Mouse (Mus musculus): Measurements from ENCODE around the gene Abhd17a. TPM values are rescaled to one million over a fixed set of nuclear protein-coding genes. Genes with fewer than 3 reads are reported as not detected.

Gene Abhd17a
- polyA plus RNA-seq, 1 experiment = 232 TPM

DNA sequence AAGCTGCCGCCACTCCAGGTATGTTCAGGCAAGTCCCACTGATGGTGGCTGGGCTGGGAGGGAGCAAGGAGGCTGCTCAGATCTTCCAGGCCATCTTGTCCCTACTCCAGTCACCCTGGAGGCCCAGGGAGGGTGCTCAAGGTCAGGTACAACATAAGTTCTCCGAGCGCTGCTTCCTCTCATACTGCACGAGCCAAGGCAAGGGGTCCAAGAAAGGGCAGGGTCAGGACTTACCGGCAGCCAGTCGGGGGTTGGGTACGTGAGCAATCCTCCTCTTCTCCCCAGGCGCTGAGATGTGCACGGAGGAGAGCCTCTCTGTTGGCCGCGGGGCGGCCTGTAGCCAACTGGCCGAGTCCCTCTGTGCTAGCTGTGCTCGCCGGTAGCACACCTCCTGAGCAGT, 42.6 kb downstream of the Abhd17a start:
- Histone ChIP-seq H3K27ac (ENCODE audit: insufficient read depth, low read length) (no peak overlapping the region), H3K4me3 (replicated peaks; ENCODE audit: insufficient read depth, low read depth, low read length) (no peak overlapping the region), H3K27me3 (ENCODE audit: control insufficient read depth, insufficient read depth, low read length) (no peaks in the 10 kb centered on the region), H3K4me1 (ENCODE audit: control insufficient read depth, insufficient read depth, low read length) (no peaks in the 10 kb centered on the region; the same call in 1 of the 2 replicates)
- TF ChIP-seq CTCF (IDR thresholded peaks at IDR 0.05; ENCODE audit: borderline replicate concordance, insufficient read depth, low read depth, low read length) (no peak), POLR2A (IDR thresholded peaks at IDR 0.05; ENCODE audit: borderline replicate concordance, insufficient read depth, low read length) (no peak)
- 83% methylated on average over 15 of the region's 15 CpGs for WGBS
- DNase-seq = no peak

DNA sequence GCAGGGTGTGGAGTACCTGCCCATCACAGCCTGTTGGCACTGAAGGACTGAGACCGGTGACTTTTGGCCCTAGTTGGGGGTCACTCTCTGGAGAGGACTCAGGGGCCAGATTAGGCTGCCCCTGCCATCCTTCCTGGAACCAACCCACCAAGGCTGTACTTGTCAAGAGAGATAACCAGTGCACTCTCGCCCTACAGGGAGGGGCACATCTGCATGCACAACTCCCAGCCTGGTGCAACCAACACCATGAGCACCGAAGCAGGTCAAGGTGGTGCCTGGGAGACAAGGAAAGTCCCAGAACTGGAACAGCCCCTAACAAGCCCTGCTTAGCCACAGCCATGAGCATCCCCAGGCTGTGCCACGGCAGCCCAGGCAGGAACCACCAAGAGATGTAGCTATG, 43.2 kb downstream of the Abhd17a start:
- H3K4me1 ChIP-seq (ENCODE audit: control insufficient read depth, insufficient read depth, low read length) = no peaks in the 10 kb centered on the region; the same call in 1 of the 2 replicates
- no peak for TF ChIP-seq POLR2A (IDR thresholded peaks at IDR 0.05; ENCODE audit: borderline replicate concordance, insufficient read depth, low read length)
- TF ChIP-seq CTCF (IDR thresholded peaks at IDR 0.05; ENCODE audit: borderline replicate concordance, insufficient read depth, low read depth, low read length) = no peak
- DNase-seq = no peak
- WGBS = 94% methylated on average over 4 of the region's 4 CpGs
- H3K27me3 ChIP-seq (ENCODE audit: control insufficient read depth, insufficient read depth, low read length) = no peaks in the 10 kb centered on the region
- no peak overlapping the region for H3K27ac ChIP-seq (ENCODE audit: insufficient read depth, low read length)
- H3K4me3 ChIP-seq (replicated peaks; ENCODE audit: insufficient read depth, low read depth, low read length) = no peak overlapping the region

- WGBS = 86% methylated on average over 8 of the region's 8 CpGs
- Histone ChIP-seq H3K4me1 (ENCODE audit: control insufficient read depth, insufficient read depth, low read length) (no peaks in the 10 kb centered on the region; the same call in 1 of the 2 replicates), H3K27me3 (ENCODE audit: control insufficient read depth, insufficient read depth, low read length) (no peaks in the 10 kb centered on the region), H3K4me3 (replicated peaks; ENCODE audit: insufficient read depth, low read depth, low read length) (no peak overlapping the region), H3K27ac (ENCODE audit: insufficient read depth, low read length) (no peak overlapping the region)
- no peak for TF ChIP-seq POLR2A (IDR thresholded peaks at IDR 0.05; ENCODE audit: borderline replicate concordance, insufficient read depth, low read length)
- no peak for TF ChIP-seq CTCF (IDR thresholded peaks at IDR 0.05; ENCODE audit: borderline replicate concordance, insufficient read depth, low read depth, low read length)
- no peak for DNase-seq
These were observed 44.6 kb downstream of the Abhd17a start for GRCm38 (mm10) chr10:80545590-80545989.

GRCm38 (mm10) chr10:80543873-80544272, 46.3 kb downstream of the Abhd17a start:
- Histone ChIP-seq H3K27ac (ENCODE audit: insufficient read depth, low read length) (no peak overlapping the region), H3K27me3 (ENCODE audit: control insufficient read depth, insufficient read depth, low read length) (no peaks in the 10 kb centered on the region), H3K4me3 (replicated peaks; ENCODE audit: insufficient read depth, low read depth, low read length) (no peak overlapping the region), H3K4me1 (ENCODE audit: control insufficient read depth, insufficient read depth, low read length) (no peaks in the 10 kb centered on the region; the same call in 1 of the 2 replicates)
- TF ChIP-seq POLR2A (IDR thresholded peaks at IDR 0.05; ENCODE audit: borderline replicate concordance, insufficient read depth, low read length) (no peak), CTCF (IDR thresholded peaks at IDR 0.05; ENCODE audit: borderline replicate concordance, insufficient read depth, low read depth, low read length) (no peak)
- WGBS = 70% methylated on average over 14 of the region's 14 CpGs
- DNase-seq = no peak

DNA sequence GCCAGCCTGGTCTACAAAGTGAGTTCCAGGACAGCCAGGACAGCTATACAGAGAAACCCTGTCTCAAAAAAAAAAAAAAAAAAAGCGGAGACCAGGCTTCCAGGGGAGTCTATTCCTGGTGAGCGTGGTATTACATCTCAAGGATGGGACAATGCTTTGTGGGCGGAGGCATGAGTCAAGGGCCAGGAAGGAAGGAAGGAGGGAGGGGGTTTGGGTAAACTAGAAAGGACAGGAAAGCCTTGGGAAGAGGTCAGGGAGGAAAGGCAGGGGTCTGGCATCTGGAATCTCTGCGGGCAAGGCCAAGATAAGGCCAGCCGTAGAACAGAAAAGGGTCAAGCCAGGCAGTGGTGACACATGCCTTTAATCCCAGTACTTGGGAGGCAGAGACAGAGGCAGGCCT, 50.6 kb downstream of the Abhd17a start:
- H3K4me3 ChIP-seq (replicated peaks; ENCODE audit: insufficient read depth, low read depth, low read length) = no peak overlapping the region
- WGBS = 53% methylated on average over 5 of the region's 5 CpGs
- DNase-seq = no peak
- TF ChIP-seq CTCF (IDR thresholded peaks at IDR 0.05; ENCODE audit: borderline replicate concordance, insufficient read depth, low read depth, low read length) (no peak), POLR2A (IDR thresholded peaks at IDR 0.05; ENCODE audit: borderline replicate concordance, insufficient read depth, low read length) (no peak)
- H3K27ac ChIP-seq (ENCODE audit: insufficient read depth, low read length) = no peak overlapping the region
- H3K4me1 ChIP-seq (ENCODE audit: control insufficient read depth, insufficient read depth, low read length) = no peaks in the 10 kb centered on the region
- no peaks in the 10 kb centered on the region for H3K27me3 ChIP-seq (ENCODE audit: control insufficient read depth, insufficient read depth, low read length)

GRCm38 (mm10) chr10:80538710-80539394, 51.3 kb downstream of the Abhd17a start, which contains the start of gene Atp8b3:
Gene Atp8b3, minus strand, starts transcription at chr10:80539124.
- H3K4me3 ChIP-seq (replicated peaks; ENCODE audit: insufficient read depth, low read depth, low read length) = no peak within 1 kb of the TSS
- peak in 1 of 2 experiments; percentile 29 for DNase-seq
- H3K27me3 ChIP-seq (ENCODE audit: control insufficient read depth, insufficient read depth, low read length) = no peaks in the 10 kb centered on the region
- no peak for TF ChIP-seq CTCF (IDR thresholded peaks at IDR 0.05; ENCODE audit: borderline replicate concordance, insufficient read depth, low read depth, low read length)
- no peak for TF ChIP-seq POLR2A (IDR thresholded peaks at IDR 0.05; ENCODE audit: borderline replicate concordance, insufficient read depth, low read length)
- no peak within 1 kb of the TSS for H3K27ac ChIP-seq (ENCODE audit: insufficient read depth, low read length)
- whole genome bisulfite sequencing = 5% methylated on average over 30 of the region's 30 CpGs
- H3K4me1 ChIP-seq (ENCODE audit: control insufficient read depth, insufficient read depth, low read length) = no peaks in the 10 kb centered on the region

DNA sequence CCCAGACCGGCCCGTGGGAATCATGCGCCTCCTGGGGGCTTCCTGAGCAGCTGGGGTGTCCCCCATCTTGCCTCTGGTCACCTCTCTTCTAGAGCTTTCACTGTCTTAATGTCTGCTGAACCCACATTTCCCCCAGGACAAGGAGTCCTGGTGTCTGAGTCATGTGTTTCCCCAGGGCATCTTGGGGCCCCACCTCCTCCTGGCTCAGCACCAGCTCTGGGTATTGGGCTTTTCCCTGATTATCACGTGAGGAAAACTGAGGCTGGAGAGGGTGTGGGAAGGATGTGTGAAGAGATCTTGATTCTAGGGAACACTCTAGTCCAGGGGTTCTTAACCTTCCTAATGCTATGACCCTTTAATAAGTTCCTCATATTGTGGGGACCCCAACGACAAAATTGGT, 52.0 kb downstream of the Abhd17a start:
- Histone ChIP-seq H3K4me1 (ENCODE audit: control insufficient read depth, insufficient read depth, low read length) (no peaks in the 10 kb centered on the region), H3K27me3 (ENCODE audit: control insufficient read depth, insufficient read depth, low read length) (no peaks in the 10 kb centered on the region), H3K4me3 (replicated peaks; ENCODE audit: insufficient read depth, low read depth, low read length) (no peak overlapping the region), H3K27ac (ENCODE audit: insufficient read depth, low read length) (no peak overlapping the region)
- DNase-seq = no peak
- 47% methylated on average over 5 of the region's 5 CpGs for WGBS
- TF ChIP-seq CTCF (IDR thresholded peaks at IDR 0.05; ENCODE audit: borderline replicate concordance, insufficient read depth, low read depth, low read length) (no peak), POLR2A (IDR thresholded peaks at IDR 0.05; ENCODE audit: borderline replicate concordance, insufficient read depth, low read length) (no peak)

DNA sequence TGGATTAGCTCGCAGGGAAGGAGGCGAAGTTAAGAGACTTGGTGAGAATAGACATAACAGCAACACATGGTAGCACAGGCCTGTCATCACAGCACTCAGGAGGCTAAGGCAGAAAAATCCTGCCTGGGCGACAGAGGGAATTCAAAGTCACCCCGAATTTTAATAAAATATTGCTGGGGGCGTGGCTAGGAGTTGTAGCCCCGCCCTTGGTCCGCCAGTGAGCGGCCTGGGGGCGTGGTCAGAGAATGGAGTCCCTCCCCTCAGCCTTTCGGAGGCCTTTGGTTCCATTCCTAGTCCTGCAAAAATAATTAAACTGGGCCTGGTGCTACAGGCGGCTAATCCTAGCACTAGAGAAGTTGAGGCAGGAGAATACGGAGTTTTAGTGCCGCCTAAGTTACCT, 54.4 kb downstream of the Abhd17a start:
- Histone ChIP-seq H3K27me3 (ENCODE audit: control insufficient read depth, insufficient read depth, low read length) (no peaks in the 10 kb centered on the region), H3K4me3 (replicated peaks; ENCODE audit: insufficient read depth, low read depth, low read length) (no peak overlapping the region), H3K4me1 (ENCODE audit: control insufficient read depth, insufficient read depth, low read length) (no peaks in the 10 kb centered on the region), H3K27ac (ENCODE audit: insufficient read depth, low read length) (no peak overlapping the region)
- DNase-seq = no peak
- 21% methylated on average over 13 of the region's 13 CpGs for WGBS
- no peak for TF ChIP-seq POLR2A (IDR thresholded peaks at IDR 0.05; ENCODE audit: borderline replicate concordance, insufficient read depth, low read length)
- no peak for TF ChIP-seq CTCF (IDR thresholded peaks at IDR 0.05; ENCODE audit: borderline replicate concordance, insufficient read depth, low read depth, low read length)

Data from cerebellum, adult 2 months (tissue).